Comparison of ENCODE assay signal across 7 mouse cellular contexts in the genomic region with DNA sequence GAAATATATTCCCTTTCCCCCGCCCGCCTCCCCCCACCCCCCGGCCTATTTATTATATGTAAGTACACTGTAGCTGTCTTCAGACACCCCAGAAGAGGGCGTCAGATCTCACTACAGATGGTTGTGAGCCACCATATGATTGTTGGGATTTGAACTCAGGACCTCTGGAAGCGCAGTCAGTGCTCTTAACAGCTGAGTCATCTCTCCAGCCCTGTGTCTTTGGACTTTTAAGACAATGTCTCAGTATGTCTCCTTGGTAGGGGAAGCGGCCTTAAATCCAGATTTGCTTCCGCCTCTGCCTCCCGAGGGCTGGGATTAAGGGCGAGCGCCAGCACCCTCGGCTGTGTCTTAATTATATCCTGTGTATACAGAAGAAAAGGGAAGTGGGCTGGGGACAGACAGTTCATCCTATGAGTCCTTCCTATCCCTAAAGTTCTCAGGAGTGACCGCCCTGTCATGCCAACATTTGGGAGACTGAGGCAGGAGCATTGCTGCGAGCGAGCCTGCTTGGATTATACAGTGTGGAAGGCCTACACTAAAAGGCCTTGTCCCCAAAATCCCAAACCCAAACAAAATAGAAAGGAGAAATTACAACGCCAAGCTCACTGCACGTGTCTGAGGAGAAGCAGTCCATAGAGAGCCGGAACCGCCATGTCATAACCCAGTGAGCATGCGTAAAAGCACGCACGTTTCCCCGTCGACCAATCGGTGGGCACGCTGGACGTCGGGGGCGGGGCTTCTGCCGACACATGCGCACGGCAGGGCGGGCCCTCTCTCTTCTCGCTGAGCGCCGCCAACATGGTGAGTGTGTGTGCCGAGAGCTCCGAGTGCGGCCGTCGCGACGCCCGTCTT. TPM values are rescaled to one million over a fixed set of nuclear protein-coding genes. Genes with fewer than 3 reads are reported as not detected.
DNase-seq lines count a peak whose midpoint lies in the region; ATAC-seq lines count a peak whose summit lies in the region.

Gene Rpl14, plus strand, starts transcription at position 704 of the 852 bp plus-strand sequence.

- WGBS in intestine, embryonic 16.5 days, result 4% methylated on average over 43 of the region's 43 CpGs
- WGBS in midbrain, embryonic 11.5 days, result 6% methylated on average over 43 of the region's 43 CpGs

- intact Hi-C loops in gastrocnemius, postnatal 36 days (cut with DNase I), result loop anchor here (10.0 kb wide), 1 partner anchor 436 kb away; no protein-coding TSS in a partner anchor
- intact Hi-C loops in left cerebral cortex, postnatal 36 days (cut with DNase I), result loop anchor here (2.0 to 10.0 kb wide), 2 partner anchors 74 to 136 kb away; no protein-coding TSS in a partner anchor

- H3K36me3 ChIP-seq in intestine, embryonic 16.5 days (ENCODE audit: control insufficient read depth, insufficient read depth, low read length), result peaks cover 17% of the 10 kb centered on the region; the same call in 1 of the 2 replicates
- H3K36me3 ChIP-seq in midbrain, embryonic 11.5 days (ENCODE audit: control insufficient read depth, insufficient read depth, low read length), result peaks cover 30% of the 10 kb centered on the region

- DNase-seq in adrenal gland, adult 18-20 months (ENCODE audit: low spot score in 2 of 2), result peak; percentile 98 to 99
- peak; percentile 98 for DNase-seq in embryo, embryonic 11 days
- peak; percentile 97 for DNase-seq in gastrocnemius, postnatal 36 days
- peak; percentile 97 to 98 for DNase-seq in left cerebral cortex, postnatal 36 days (ENCODE audit: low spot score in 2 of 2)
- peak; percentile 99 for DNase-seq in midbrain, embryonic 11.5 days (ENCODE audit: low spot score, missing footprints)
- peak; percentile 95 for DNase-seq in skeletal muscle tissue, adult 2 months (ENCODE audit: low read depth, low spot score)

- peaks cover 10% of the 10 kb centered on the region for H3K4me1 ChIP-seq in intestine, embryonic 16.5 days (ENCODE audit: control insufficient read depth, insufficient read depth, low read length)
- peaks cover 10% of the 10 kb centered on the region for H3K4me1 ChIP-seq in midbrain, embryonic 11.5 days (ENCODE audit: control insufficient read depth, insufficient read depth, low read length)

- no peaks in the 10 kb centered on the region for H3K9me3 ChIP-seq in intestine, embryonic 16.5 days (ENCODE audit: control insufficient read depth, low read length)
- H3K9me3 ChIP-seq in midbrain, embryonic 11.5 days (ENCODE audit: control insufficient read depth, low read length), result no peaks in the 10 kb centered on the region

- peak; percentile 97 for ATAC-seq in intestine, embryonic 16.5 days
- ATAC-seq in midbrain, embryonic 11.5 days (ENCODE audit: low FRiP score), result peak; percentile 97

- H3K9ac ChIP-seq in intestine, embryonic 16.5 days (ENCODE audit: low read depth, low read length), result peak within 1 kb of the TSS; percentile 92
- peak within 1 kb of the TSS; percentile 93 for H3K9ac ChIP-seq in midbrain, embryonic 11.5 days (ENCODE audit: low read length)

- peak within 1 kb of the TSS; percentile 93 for H3K4me3 ChIP-seq in intestine, embryonic 16.5 days (ENCODE audit: low read length)
- peak within 1 kb of the TSS; percentile 82 for H3K4me3 ChIP-seq in midbrain, embryonic 11.5 days (ENCODE audit: low read depth, low read length)

- peak within 1 kb of the TSS; percentile 79 for H3K27ac ChIP-seq in intestine, embryonic 16.5 days (ENCODE audit: low read length)
- H3K27ac ChIP-seq in midbrain, embryonic 11.5 days (ENCODE audit: low read depth, low read length), result peak within 1 kb of the TSS; percentile 17; the same call in 1 of the 2 replicates

- H3K4me2 ChIP-seq in intestine, embryonic 16.5 days (ENCODE audit: low read depth, low read length), result peak within 1 kb of the TSS; percentile 86
- H3K4me2 ChIP-seq in midbrain, embryonic 11.5 days, result peak within 1 kb of the TSS; percentile 90

- H3K27me3 ChIP-seq in intestine, embryonic 16.5 days (replicated peaks; ENCODE audit: control insufficient read depth, insufficient read depth, low read length), result no peaks in the 10 kb centered on the region
- no peaks in the 10 kb centered on the region for H3K27me3 ChIP-seq in midbrain, embryonic 11.5 days (ENCODE audit: control insufficient read depth, insufficient read depth, low read length)

RNA-seq across cellular contexts. Expression of gene Rpl14, which starts in this region (rescaled TPM):
- total RNA-seq in adrenal gland, adult 18-20 months (2021), result 100 to 1,000 TPM; 472 to 530 TPM
- total RNA-seq in gastrocnemius, postnatal 36 days (2021), result 100 to 1,000 TPM; 252 to 291 TPM
- polyA plus RNA-seq in intestine, embryonic 16.5 days (2015; fragmentation: Nextera tagmentation; extraction: Ambion mirVana), result 753 and 789 TPM in 2 replicates
- 100 to 1,000 TPM; 263 to 301 TPM for total RNA-seq in left cerebral cortex, postnatal 36 days (2021)
- 871 and 903 TPM in 2 replicates for polyA plus RNA-seq in midbrain, embryonic 11.5 days (2014; fragmentation: Nextera tagmentation; extraction: Ambion mirVana)

Comparison
In these comparisons a context has a peak if more than half of its experiments do, and no peak if none do; other contexts are left out.
1. Peak in every context shown above with its lines: DNase-seq, ATAC-seq, H3K4me3 ChIP-seq and H3K27ac ChIP-seq.